Mouse (Mus musculus): ENCODE results near the gene Trim8. TPM values are rescaled to one million over a fixed set of nuclear protein-coding genes. Genes with fewer than 3 reads are reported as not detected.

Trim8 gene
- polyA plus RNA-seq, 1 experiment from 2014 or later, result 20.9 TPM

- Histone ChIP-seq H3K36me3 (replicated peaks) (no peaks in the 10 kb centered on the region), H3K4me3 (peak overlapping the region; percentile 49), H3K27ac (replicated peaks) (peak overlapping the region; percentile 82), H3K9me3 (no peaks in the 10 kb centered on the region), H3K27me3 (replicated peaks; ENCODE audit: low read depth, poor library complexity, severe bottlenecking) (no peaks in the 10 kb centered on the region; the same call in 1 of the 2 replicates), H3K4me1 (peaks cover 94% of the 10 kb centered on the region)
- DNase-seq (ENCODE audit: low spot score), result no peak
Measured at GRCm38 (mm10) chr19:46523131-46523479, 21.6 kb downstream of the Trim8 start.

GRCm38 (mm10) chr19:46523480-46524151, 22.1 kb downstream of the Trim8 start:
- Histone ChIP-seq H3K9me3 (no peaks in the 10 kb centered on the region), H3K4me1 (peaks cover 94% of the 10 kb centered on the region), H3K4me3 (peak overlapping the region; percentile 49), H3K27me3 (replicated peaks; ENCODE audit: low read depth, poor library complexity, severe bottlenecking) (no peaks in the 10 kb centered on the region; the same call in 1 of the 2 replicates), H3K36me3 (replicated peaks) (no peaks in the 10 kb centered on the region), H3K27ac (replicated peaks) (peak overlapping the region; percentile 82)
- peak; percentile 86 for DNase-seq (ENCODE audit: low spot score)
- WGBS, result 5% methylated on average over 20 of the region's 20 CpGs

- Histone ChIP-seq H3K27ac (replicated peaks) (peak overlapping the region; percentile 82), H3K9me3 (no peaks in the 10 kb centered on the region), H3K4me1 (peaks cover 94% of the 10 kb centered on the region), H3K27me3 (replicated peaks; ENCODE audit: low read depth, poor library complexity, severe bottlenecking) (no peaks in the 10 kb centered on the region; the same call in 1 of the 2 replicates), H3K4me3 (peak overlapping the region; percentile 49), H3K36me3 (replicated peaks) (no peaks in the 10 kb centered on the region)
- WGBS, result 5% methylated on average over 6 of the region's 6 CpGs
- DNase-seq (ENCODE audit: low spot score), result peak; percentile 20
Measured at GRCm38 (mm10) chr19:46524152-46524544, 22.6 kb downstream of the Trim8 start.

GRCm38 (mm10) chr19:46524601-46525321, 23.3 kb downstream of the Trim8 start:
- Histone ChIP-seq H3K9me3 (no peaks in the 10 kb centered on the region), H3K27me3 (replicated peaks; ENCODE audit: low read depth, poor library complexity, severe bottlenecking) (no peaks in the 10 kb centered on the region; the same call in 1 of the 2 replicates), H3K4me1 (peaks cover 94% of the 10 kb centered on the region), H3K4me3 (peak overlapping the region; percentile 49), H3K36me3 (replicated peaks) (no peaks in the 10 kb centered on the region), H3K27ac (replicated peaks) (peak overlapping the region; percentile 82)
- WGBS, result 26% methylated on average over 14 of the region's 14 CpGs
- peak; percentile 43 for DNase-seq (ENCODE audit: low spot score)

- 55% methylated on average over 10 of the region's 10 CpGs for WGBS
- no peaks in the 10 kb centered on the region; the same call in 1 of the 2 replicates for H3K27me3 ChIP-seq (replicated peaks; ENCODE audit: low read depth, poor library complexity, severe bottlenecking)
- peak overlapping the region; percentile 65 for H3K27ac ChIP-seq (replicated peaks)
- peak; percentile 47 for DNase-seq (ENCODE audit: low spot score)
- peaks cover 98% of the 10 kb centered on the region for H3K4me1 ChIP-seq
- H3K9me3 ChIP-seq, result no peaks in the 10 kb centered on the region
- H3K36me3 ChIP-seq (replicated peaks), result no peaks in the 10 kb centered on the region
- H3K4me3 ChIP-seq, result no peak overlapping the region
Measured at GRCm38 (mm10) chr19:46525691-46526631, 24.5 kb downstream of the Trim8 start.

GRCm38 (mm10) chr19:46527632-46528528, 26.4 kb downstream of the Trim8 start:
- H3K27ac ChIP-seq (replicated peaks), result peak overlapping the region; percentile 88
- DNase-seq (ENCODE audit: low spot score), result no peak
- H3K4me3 ChIP-seq, result peak overlapping the region; percentile 43
- no peaks in the 10 kb centered on the region for H3K36me3 ChIP-seq (replicated peaks)
- peaks cover 99% of the 10 kb centered on the region for H3K4me1 ChIP-seq
- WGBS, result 11% methylated on average over 17 of the region's 17 CpGs
- no peaks in the 10 kb centered on the region; the same call in 1 of the 2 replicates for H3K27me3 ChIP-seq (replicated peaks; ENCODE audit: low read depth, poor library complexity, severe bottlenecking)
- no peaks in the 10 kb centered on the region for H3K9me3 ChIP-seq

- DNase-seq (ENCODE audit: low spot score), result peak; percentile 69
- Histone ChIP-seq H3K27ac (replicated peaks) (peak overlapping the region; percentile 88), H3K4me1 (peaks cover 99% of the 10 kb centered on the region), H3K36me3 (replicated peaks) (no peaks in the 10 kb centered on the region), H3K27me3 (replicated peaks; ENCODE audit: low read depth, poor library complexity, severe bottlenecking) (no peaks in the 10 kb centered on the region; the same call in 1 of the 2 replicates), H3K9me3 (no peaks in the 10 kb centered on the region), H3K4me3 (peak overlapping the region; percentile 43)
- WGBS, result under 1% methylated on average over 20 of the region's 20 CpGs
Measured at GRCm38 (mm10) chr19:46528529-46529213, 27.2 kb downstream of the Trim8 start.

- H3K4me1 ChIP-seq, result peaks cover 99% of the 10 kb centered on the region
- DNase-seq (ENCODE audit: low spot score), result peak; percentile 44
- whole genome bisulfite sequencing, result 4% methylated on average over 13 of the region's 13 CpGs
- no peaks in the 10 kb centered on the region for H3K9me3 ChIP-seq
- H3K27me3 ChIP-seq (replicated peaks; ENCODE audit: low read depth, poor library complexity, severe bottlenecking), result no peaks in the 10 kb centered on the region; the same call in 1 of the 2 replicates
- H3K27ac ChIP-seq (replicated peaks), result peak overlapping the region; percentile 88
- peaks cover 5% of the 10 kb centered on the region; the same call in 1 of the 2 replicates for H3K36me3 ChIP-seq (replicated peaks)
- H3K4me3 ChIP-seq, result peak overlapping the region; percentile 43
Measured at GRCm38 (mm10) chr19:46529601-46530448, 28.3 kb downstream of the Trim8 start.

GRCm38 (mm10) chr19:46530449-46530990, 29.0 kb downstream of the Trim8 start:
- peak; percentile 48 for DNase-seq (ENCODE audit: low spot score)
- H3K4me3 ChIP-seq, result peak overlapping the region; percentile 43
- WGBS, result 5% methylated on average over 8 of the region's 8 CpGs
- H3K4me1 ChIP-seq, result peaks cover 93% of the 10 kb centered on the region
- no peaks in the 10 kb centered on the region; the same call in 1 of the 2 replicates for H3K27me3 ChIP-seq (replicated peaks; ENCODE audit: low read depth, poor library complexity, severe bottlenecking)
- H3K27ac ChIP-seq (replicated peaks), result peak overlapping the region; percentile 88
- no peaks in the 10 kb centered on the region for H3K9me3 ChIP-seq
- H3K36me3 ChIP-seq (replicated peaks), result peaks cover 5% of the 10 kb centered on the region; the same call in 1 of the 2 replicates

All from embryonic facial prominence, embryonic 10.5 days (tissue).